Mouse (Mus musculus) megakaryocyte, embryonic 14.5 days (primary cell): Measurements from ENCODE around the gene Krt73.

Experiments
- FLI1 ChIP-seq: IDR thresholded peaks from 2 replicates; pipeline ENCODE4 v1.6.1; 2012; ENCODE audit warnings: low read length, inconsistent platforms, mixed read lengths
- GATA1 ChIP-seq: IDR thresholded peaks from 3 replicates; pipeline ENCODE4 v1.6.1; 2012; ENCODE audit warnings: mixed read lengths, low read length, inconsistent platforms, borderline replicate concordance

DNA sequence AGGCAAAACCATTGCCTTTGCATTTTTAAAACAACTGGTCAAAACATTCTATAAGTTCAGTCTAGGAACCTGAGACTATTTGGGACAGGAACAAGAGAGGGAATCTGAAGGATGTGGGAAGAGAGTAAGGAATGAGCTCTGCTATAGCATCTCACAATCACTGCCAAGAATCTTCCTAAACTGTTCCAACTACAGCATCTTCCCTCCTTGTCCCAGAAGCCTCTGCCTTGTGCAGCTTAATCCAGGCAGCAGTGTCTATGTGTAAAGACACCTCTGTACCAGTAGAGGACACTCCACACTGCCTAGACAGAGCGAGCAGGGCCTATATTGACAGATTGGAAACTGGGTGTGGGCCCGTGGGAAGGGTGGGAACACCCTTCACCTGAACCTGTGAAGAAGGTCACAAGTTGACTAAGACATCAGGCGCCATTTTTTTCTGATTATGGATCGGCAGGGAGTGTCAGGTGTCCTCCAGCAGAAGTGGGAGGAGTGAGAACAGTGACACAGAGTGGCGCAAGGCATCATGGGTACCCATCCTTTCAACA lies 32.7 kb upstream of the Krt73 start:
- TF ChIP-seq GATA1 (no peak), FLI1 (no peak)
